11 mouse cellular contexts compared by ENCODE assay signal in genomic region chr2:170237959-170238358, GRCm38 (mm10).
DNase-seq lines count a peak whose midpoint lies in the region; ATAC-seq and TF ChIP-seq lines count a peak whose summit lies in the region.
"Had no signal": no experiment of that assay in that cellular context is flagged by ENCODE, and none has a peak within 500 bp of the region (broad histone marks: within the 10 kb centered on the region; RNA-seq: fewer than 3 reads in every experiment).

No protein-coding gene starts in this region.

- TF ChIP-seq EP300 in liver, postnatal 0 days (IDR thresholded peaks at IDR 0.05; ENCODE audit: low read depth) = no peak

- H3K27ac ChIP-seq in hindbrain, postnatal 0 days = no peak overlapping the region
- no peak overlapping the region for H3K27ac ChIP-seq in hindbrain, embryonic 11.5 days (ENCODE audit: low read depth, low read length)
- H3K27ac ChIP-seq in liver, postnatal 0 days (ENCODE audit: low read depth) = no peak overlapping the region
- H3K27ac ChIP-seq: limb, embryonic 15.5 days had no signal

- H3K4me2 ChIP-seq in hindbrain, postnatal 0 days (ENCODE audit: low read depth, low read length) = no peak overlapping the region
- no peak overlapping the region for H3K4me2 ChIP-seq in hindbrain, embryonic 11.5 days (replicated peaks; ENCODE audit: low read depth, low read length)
- no peak overlapping the region for H3K4me2 ChIP-seq in liver, postnatal 0 days (ENCODE audit: low read depth, low read length)
- H3K4me2 ChIP-seq: limb, embryonic 15.5 days had no signal

- 78% methylated on average over 1 of the region's 1 CpGs for WGBS in hindbrain, postnatal 0 days
- 79% methylated on average over 1 of the region's 1 CpGs for WGBS in hindbrain, embryonic 11.5 days
- 83% methylated on average over 1 of the region's 1 CpGs for WGBS in liver, postnatal 0 days (ENCODE audit: insufficient replicate concordance)

- ATAC-seq in hindbrain, postnatal 0 days = no peak
- no peak for ATAC-seq in hindbrain, embryonic 11.5 days (ENCODE audit: low FRiP score)
- no peak for ATAC-seq in Patski
- peak; percentile 19; the same call in 1 of the 2 replicates for ATAC-seq in liver, postnatal 0 days

- DNase-seq in hindbrain, postnatal 0 days (ENCODE audit: low spot score) = no peak
- no peak for DNase-seq in hindbrain, embryonic 11.5 days (ENCODE audit: low spot score)
- DNase-seq in A20 (ENCODE audit: low read depth, low spot score) = peak; percentile 61
- DNase-seq in Patski (ENCODE audit: low read depth, low spot score) = no peak
- no peak for DNase-seq in liver, postnatal 0 days
- no peak for DNase-seq in left cerebral cortex, adult 9 months (ENCODE audit: low spot score in 2 of 2)
- DNase-seq in urinary bladder, postnatal 14 days (ENCODE audit: low spot score) = no peak
- no peak for DNase-seq in frontal cortex, postnatal 36 days (ENCODE audit: low spot score in 2 of 2)
- DNase-seq: gastrocnemius, postnatal 10 days; kidney, adult 9 months had no signal

- no peaks in the 10 kb centered on the region for H3K36me3 ChIP-seq in hindbrain, postnatal 0 days (ENCODE audit: insufficient read depth, low read length)
- no peaks in the 10 kb centered on the region for H3K36me3 ChIP-seq in hindbrain, embryonic 11.5 days (ENCODE audit: control insufficient read depth, insufficient read depth, low read length)
- no peaks in the 10 kb centered on the region for H3K36me3 ChIP-seq in liver, postnatal 0 days (replicated peaks; ENCODE audit: insufficient read depth, low read length)
- H3K36me3 ChIP-seq: limb, embryonic 15.5 days had no signal

- H3K9me3 ChIP-seq in hindbrain, postnatal 0 days (ENCODE audit: low read length) = no peaks in the 10 kb centered on the region
- no peaks in the 10 kb centered on the region for H3K9me3 ChIP-seq in hindbrain, embryonic 11.5 days (ENCODE audit: control insufficient read depth, low read length)
- no peaks in the 10 kb centered on the region for H3K9me3 ChIP-seq in liver, postnatal 0 days (ENCODE audit: low read length)
- H3K9me3 ChIP-seq: limb, embryonic 15.5 days had no signal

- no peak overlapping the region for H3K9ac ChIP-seq in hindbrain, postnatal 0 days (replicated peaks; ENCODE audit: low read length)
- no peak overlapping the region for H3K9ac ChIP-seq in hindbrain, embryonic 11.5 days (ENCODE audit: low read depth, low read length)
- no peak overlapping the region for H3K9ac ChIP-seq in liver, postnatal 0 days (replicated peaks)
- H3K9ac ChIP-seq: limb, embryonic 15.5 days had no signal

- TF ChIP-seq CTCF in hindbrain, postnatal 0 days (IDR thresholded peaks at IDR 0.05; ENCODE audit: low read depth) = peak; percentile 32
- TF ChIP-seq CTCF in Patski (IDR thresholded peaks at IDR 0.05) = peak; percentile 55
- TF ChIP-seq CTCF in liver, postnatal 0 days (IDR thresholded peaks at IDR 0.05; ENCODE audit: low read depth) = peak; percentile 65

- H3K4me1 ChIP-seq in hindbrain, postnatal 0 days (ENCODE audit: insufficient read depth, low read length) = no peaks in the 10 kb centered on the region
- H3K4me1 ChIP-seq in hindbrain, embryonic 11.5 days (replicated peaks; ENCODE audit: control insufficient read depth, insufficient read depth, low read length) = no peaks in the 10 kb centered on the region
- peaks cover 4% of the 10 kb centered on the region; the same call in 1 of the 2 replicates for H3K4me1 ChIP-seq in liver, postnatal 0 days (ENCODE audit: insufficient read depth)

- POLR2A ChIA-PET in Patski (lab: Charles Lee) = interaction anchor here (0.5 kb wide), 1 partner anchor 83 kb away, joined by 4 read pairs; no protein-coding TSS in a partner anchor

- no peaks in the 10 kb centered on the region for H3K27me3 ChIP-seq in hindbrain, postnatal 0 days (ENCODE audit: insufficient read depth, low read length)
- H3K27me3 ChIP-seq in hindbrain, embryonic 11.5 days (ENCODE audit: control insufficient read depth, insufficient read depth, low read length) = no peaks in the 10 kb centered on the region
- no peaks in the 10 kb centered on the region for H3K27me3 ChIP-seq in Patski
- H3K27me3 ChIP-seq in liver, postnatal 0 days (ENCODE audit: insufficient read depth, low read length) = no peaks in the 10 kb centered on the region
- H3K27me3 ChIP-seq: limb, embryonic 15.5 days had no signal

- no peak overlapping the region for H3K4me3 ChIP-seq in hindbrain, postnatal 0 days (ENCODE audit: low read length)
- H3K4me3 ChIP-seq in hindbrain, embryonic 11.5 days (ENCODE audit: low read depth, low read length) = no peak overlapping the region
- H3K4me3 ChIP-seq in liver, postnatal 0 days (ENCODE audit: low read depth, low read length) = no peak overlapping the region
- H3K4me3 ChIP-seq: limb, embryonic 15.5 days had no signal

- in situ Hi-C loops in Patski (cut with MboI; ENCODE audit: low pct_unique_long_range_greater_than_20kb) = no loop called here

- CTCF ChIA-PET in Patski (lab: Charles Lee) = no interaction called here
